Mouse (Mus musculus): ENCODE measurements around the gene Rasl12. TPM values are rescaled to one million over a fixed set of nuclear protein-coding genes. Genes with fewer than 3 reads are reported as not detected.

Gene Rasl12
- polyA plus RNA-seq, 1 experiment = 0.11 TPM

GRCm38 (mm10) chr9:65382751-65383097 lies 15.6 kb upstream of the Rasl12 start:
- Histone ChIP-seq H3K27me3 (ENCODE audit: control insufficient read depth, insufficient read depth, insufficient read length) (no peaks in the 10 kb centered on the region), H3K36me3 (ENCODE audit: control insufficient read depth, insufficient read depth) (no peaks in the 10 kb centered on the region), H3K79me2 (ENCODE audit: control insufficient read depth, insufficient read depth) (no peaks in the 10 kb centered on the region), H3K4me3 (no peak overlapping the region), H3K4me2 (ENCODE audit: low read depth) (no peak overlapping the region), H3ac (ENCODE audit: control insufficient read depth, insufficient read length) (no peak overlapping the region)
- TF ChIP-seq MYOD1 (IDR thresholded peaks at IDR 0.05; ENCODE audit: control insufficient read depth in 1 of 3, insufficient read length in 2 of 3, low read depth in 2 of 3) = no peak
- TF ChIP-seq USF1 (IDR thresholded peaks at IDR 0.05; ENCODE audit: low read depth) = no peak
- no peak for TF ChIP-seq TCF12 (IDR thresholded peaks at IDR 0.05; ENCODE audit: insufficient read depth, poor library complexity, severe bottlenecking)
- TF ChIP-seq MAX (IDR thresholded peaks at IDR 0.05; ENCODE audit: low read depth) = no peak
- no peak for TF ChIP-seq CEBPB (IDR thresholded peaks at IDR 0.05; ENCODE audit: insufficient read depth, poor library complexity, severe bottlenecking)
- no peak for TF ChIP-seq POLR2A (IDR thresholded peaks at IDR 0.05; ENCODE audit: insufficient read length, low read depth)
- TF ChIP-seq TCF3 (IDR thresholded peaks at IDR 0.05; ENCODE audit: insufficient read length, low read depth) = no peak
- no peak for TF ChIP-seq REST (IDR thresholded peaks at IDR 0.05; ENCODE audit: insufficient read depth, insufficient read length)
- TF ChIP-seq SRF (IDR thresholded peaks at IDR 0.05; ENCODE audit: control insufficient read depth, insufficient read length, low read depth) = no peak
- TF ChIP-seq MYOG (IDR thresholded peaks at IDR 0.05; ENCODE audit: control insufficient read depth in 1 of 3, insufficient read depth in 1 of 3, insufficient read length in 2 of 3, low read depth in 2 of 3) = no peak
- no peak for TF ChIP-seq POLR2AphosphoS2 (IDR thresholded peaks at IDR 0.05; ENCODE audit: insufficient read length, low read depth)
- no peak for TF ChIP-seq E2F4 (IDR thresholded peaks at IDR 0.05; ENCODE audit: insufficient read depth)

GRCm38 (mm10) chr9:65384276-65384675 lies 14.0 kb upstream of the Rasl12 start:
- no peak overlapping the region for H3K4me2 ChIP-seq (ENCODE audit: low read depth)
- peaks cover 11% of the 10 kb centered on the region for H3K27me3 ChIP-seq (ENCODE audit: control insufficient read depth, insufficient read depth, insufficient read length)
- H3K79me2 ChIP-seq (ENCODE audit: control insufficient read depth, insufficient read depth) = no peaks in the 10 kb centered on the region
- TF ChIP-seq E2F4 (IDR thresholded peaks at IDR 0.05; ENCODE audit: insufficient read depth) (no peak), MYOG (IDR thresholded peaks at IDR 0.05; ENCODE audit: control insufficient read depth in 1 of 3, insufficient read depth in 1 of 3, insufficient read length in 2 of 3, low read depth in 2 of 3) (no peak), MYOD1 (IDR thresholded peaks at IDR 0.05; ENCODE audit: control insufficient read depth in 1 of 3, insufficient read length in 2 of 3, low read depth in 2 of 3) (no peak), TCF12 (IDR thresholded peaks at IDR 0.05; ENCODE audit: insufficient read depth, poor library complexity, severe bottlenecking) (no peak), TCF3 (IDR thresholded peaks at IDR 0.05; ENCODE audit: insufficient read length, low read depth) (no peak), CEBPB (IDR thresholded peaks at IDR 0.05; ENCODE audit: insufficient read depth, poor library complexity, severe bottlenecking) (no peak), SRF (IDR thresholded peaks at IDR 0.05; ENCODE audit: control insufficient read depth, insufficient read length, low read depth) (no peak), MAX (IDR thresholded peaks at IDR 0.05; ENCODE audit: low read depth) (no peak), POLR2AphosphoS2 (IDR thresholded peaks at IDR 0.05; ENCODE audit: insufficient read length, low read depth) (no peak), USF1 (IDR thresholded peaks at IDR 0.05; ENCODE audit: low read depth) (no peak)
- H3ac ChIP-seq (ENCODE audit: control insufficient read depth, insufficient read length) = no peak overlapping the region
- H3K4me3 ChIP-seq = no peak overlapping the region
- no peaks in the 10 kb centered on the region for H3K36me3 ChIP-seq (ENCODE audit: control insufficient read depth, insufficient read depth)

- Histone ChIP-seq H3K4me2 (ENCODE audit: low read depth) (no peak overlapping the region), H3K36me3 (ENCODE audit: control insufficient read depth, insufficient read depth) (no peaks in the 10 kb centered on the region), H3K27me3 (ENCODE audit: control insufficient read depth, insufficient read depth, insufficient read length) (peaks cover 30% of the 10 kb centered on the region), H3K79me2 (ENCODE audit: control insufficient read depth, insufficient read depth) (no peaks in the 10 kb centered on the region), H3K4me3 (no peak overlapping the region), H3ac (ENCODE audit: control insufficient read depth, insufficient read length) (no peak overlapping the region)
- TF ChIP-seq CEBPB (IDR thresholded peaks at IDR 0.05; ENCODE audit: insufficient read depth, poor library complexity, severe bottlenecking) (no peak), MAX (IDR thresholded peaks at IDR 0.05; ENCODE audit: low read depth) (no peak), REST (IDR thresholded peaks at IDR 0.05; ENCODE audit: insufficient read depth, insufficient read length) (no peak), POLR2A (IDR thresholded peaks at IDR 0.05; ENCODE audit: insufficient read length, low read depth) (no peak), MYOD1 (IDR thresholded peaks at IDR 0.05; ENCODE audit: control insufficient read depth in 1 of 3, insufficient read length in 2 of 3, low read depth in 2 of 3) (no peak), MYOG (IDR thresholded peaks at IDR 0.05; ENCODE audit: control insufficient read depth in 1 of 3, insufficient read depth in 1 of 3, insufficient read length in 2 of 3, low read depth in 2 of 3) (no peak), POLR2AphosphoS2 (IDR thresholded peaks at IDR 0.05; ENCODE audit: insufficient read length, low read depth) (no peak), USF1 (IDR thresholded peaks at IDR 0.05; ENCODE audit: low read depth) (no peak), SRF (IDR thresholded peaks at IDR 0.05; ENCODE audit: control insufficient read depth, insufficient read length, low read depth) (no peak), TCF12 (IDR thresholded peaks at IDR 0.05; ENCODE audit: insufficient read depth, poor library complexity, severe bottlenecking) (no peak), E2F4 (IDR thresholded peaks at IDR 0.05; ENCODE audit: insufficient read depth) (no peak), TCF3 (IDR thresholded peaks at IDR 0.05; ENCODE audit: insufficient read length, low read depth) (no peak)
Observed at GRCm38 (mm10) chr9:65386373-65387140, 11.7 kb upstream of the Rasl12 start.

- H3K4me3 ChIP-seq = no peak overlapping the region
- TF ChIP-seq TCF12 (IDR thresholded peaks at IDR 0.05; ENCODE audit: insufficient read depth, poor library complexity, severe bottlenecking) = no peak
- no peak for TF ChIP-seq TCF3 (IDR thresholded peaks at IDR 0.05; ENCODE audit: insufficient read length, low read depth)
- TF ChIP-seq REST (IDR thresholded peaks at IDR 0.05; ENCODE audit: insufficient read depth, insufficient read length) = no peak
- TF ChIP-seq MAX (IDR thresholded peaks at IDR 0.05; ENCODE audit: low read depth) = no peak
- TF ChIP-seq POLR2AphosphoS2 (IDR thresholded peaks at IDR 0.05; ENCODE audit: insufficient read length, low read depth) = no peak
- TF ChIP-seq USF1 (IDR thresholded peaks at IDR 0.05; ENCODE audit: low read depth) = no peak
- peaks cover 31% of the 10 kb centered on the region for H3K27me3 ChIP-seq (ENCODE audit: control insufficient read depth, insufficient read depth, insufficient read length)
Observed at GRCm38 (mm10) chr9:65390752-65391612, 7.3 kb upstream of the Rasl12 start.

More at GRCm38 (mm10) chr9:65390752-65391612, 7.3 kb upstream of the Rasl12 start:
- H3K36me3 ChIP-seq (ENCODE audit: control insufficient read depth, insufficient read depth) = no peaks in the 10 kb centered on the region
- no peak overlapping the region for H3K4me2 ChIP-seq (ENCODE audit: low read depth)
- H3K79me2 ChIP-seq (ENCODE audit: control insufficient read depth, insufficient read depth) = no peaks in the 10 kb centered on the region
- no peak overlapping the region for H3ac ChIP-seq (ENCODE audit: control insufficient read depth, insufficient read length)
